Mouse (Mus musculus) liver, postnatal 0 days (tissue): ENCODE data around the gene Ccdc93.

ENCODE experiments used
- CTCF ChIP-seq: sonication (generic); IDR thresholded peaks from 2 replicates; pipeline ENCODE4 v1.5.1; 2016; ENCODE audit warnings: antibody characterized with exemption, low read depth
- EP300 ChIP-seq: IDR thresholded peaks from 2 replicates; pipeline ENCODE4 v1.6.1; 2016; ENCODE audit warnings: antibody characterized with exemption, low read depth, mild to moderate bottlenecking

DNA sequence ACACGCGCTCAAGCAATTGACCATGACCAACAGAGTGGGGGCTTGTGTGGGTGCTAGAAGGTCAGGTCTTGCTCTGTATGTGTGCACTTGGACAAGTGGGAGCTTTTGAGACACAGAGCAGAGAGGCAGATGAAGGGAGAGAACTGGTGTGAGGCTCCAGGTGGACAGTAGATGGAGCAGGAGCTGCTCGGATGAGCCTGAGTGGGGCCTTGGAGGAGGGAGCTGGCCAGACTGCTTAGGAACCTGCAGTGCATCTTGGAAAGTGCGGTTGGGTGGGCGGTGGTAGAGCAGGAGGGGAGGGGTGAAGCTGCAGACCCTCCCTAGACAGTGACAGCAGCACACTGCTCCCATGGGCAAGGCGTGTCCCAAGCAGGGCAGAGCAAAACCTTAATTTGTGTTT lies 29.2 kb downstream of the Ccdc93 start:
- TF ChIP-seq CTCF (no peak), EP300 (no peak)
